Mouse (Mus musculus) stomach, postnatal 0 days (tissue): Measurements from ENCODE around the gene Parva.

Source experiments
- CTCF ChIP-seq: IDR thresholded peaks from 2 replicates; pipeline ENCODE4 v1.5.1; 2016; ENCODE audit warnings: antibody characterized with exemption, low read depth, mild to moderate bottlenecking, moderate library complexity
- EP300 ChIP-seq: optimal IDR thresholded peaks from 2 replicates; pipeline ENCODE3; 2016; ENCODE audit warnings: antibody characterized with exemption

DNA sequence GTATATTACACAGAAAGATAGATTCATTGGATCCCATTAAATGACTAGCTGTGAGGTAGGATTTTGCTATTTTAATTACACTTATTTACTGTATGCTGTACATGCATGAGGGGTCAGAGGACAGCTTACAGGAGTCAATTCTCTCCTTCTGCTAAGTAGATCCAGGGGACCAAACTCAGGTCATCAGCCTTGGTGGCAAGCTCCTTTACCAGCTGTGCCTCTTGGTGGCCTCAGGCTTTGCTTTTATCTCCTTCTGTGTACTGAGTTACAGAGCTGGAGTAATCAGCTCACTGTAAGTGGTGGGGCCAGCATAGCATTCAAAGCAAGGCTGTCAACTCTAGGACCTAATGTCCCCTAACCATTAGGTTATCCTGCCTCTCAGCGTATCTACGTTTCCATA, 27.6 kb downstream of the Parva start:
- TF ChIP-seq EP300, result no peak
- TF ChIP-seq CTCF, result no peak
